Mouse (Mus musculus) liver, postnatal 0 days (tissue): ENCODE measurements around the gene Serpina1f. TPM values are rescaled to one million over a fixed set of nuclear protein-coding genes. Genes with fewer than 3 reads are reported as not detected.

ENCODE experiments used
- ATAC-seq: fragments of 200-750 bp; cut with Nextera tagmentation; 2 replicates; pipeline ENCODE4 v1.8.0; 2017; ENCODE audit warnings: mild to moderate bottlenecking, moderate library complexity
- DNase-seq: peaks from one replicate; pipeline ENCODE4 v3.0.0-alpha.2; 2016
- H3K27ac ChIP-seq: fragments of 300-500 bp; sonication (generic); 2 replicates; pipeline ENCODE4 v1.5.1; 2014; ENCODE audit warnings: antibody characterized with exemption, moderate library complexity, mild to moderate bottlenecking, low read depth
- H3K27me3 ChIP-seq: fragments of 300-500 bp; sonication (generic); 2 replicates; pipeline ENCODE4 v1.6.1; 2014; ENCODE audit warnings: low read length, control low read depth, mixed read lengths; ENCODE audit not compliant: insufficient read depth
- H3K36me3 ChIP-seq: fragments of 300-500 bp; sonication (generic); replicated peaks from 2 replicates; pipeline ENCODE4 v1.6.1; 2014; ENCODE audit warnings: mild to moderate bottlenecking, control low read depth, low read length, moderate library complexity, mixed read lengths; ENCODE audit not compliant: insufficient read depth
- H3K4me1 ChIP-seq: fragments of 300-500 bp; sonication (generic); 2 replicates; pipeline ENCODE4 v1.6.1; 2014; ENCODE audit warnings: antibody characterized with exemption, mild to moderate bottlenecking, control low read depth; ENCODE audit not compliant: insufficient read depth
- H3K4me2 ChIP-seq: fragments of 300-500 bp; sonication (generic); 2 replicates; pipeline ENCODE4 v1.6.1; 2014; ENCODE audit warnings: low read depth, mild to moderate bottlenecking, low read length, moderate library complexity, mixed read lengths
- H3K4me3 ChIP-seq: fragments of 300-500 bp; sonication (generic); 2 replicates; pipeline ENCODE4 v1.5.1; 2014; ENCODE audit warnings: low read depth, low read length
- H3K9ac ChIP-seq: fragments of 300-500 bp; sonication (generic); replicated peaks from 2 replicates; pipeline ENCODE4 v1.6.1; 2014; ENCODE audit warnings: mild to moderate bottlenecking, moderate library complexity
- H3K9me3 ChIP-seq: fragments of 300-500 bp; sonication (generic); 2 replicates; pipeline ENCODE4 v1.6.1; 2016; ENCODE audit warnings: mild to moderate bottlenecking, control low read depth, low read length, mixed read lengths
- CTCF ChIP-seq: sonication (generic); IDR thresholded peaks from 2 replicates; pipeline ENCODE4 v1.5.1; 2016; ENCODE audit warnings: antibody characterized with exemption, low read depth
- EP300 ChIP-seq: IDR thresholded peaks from 2 replicates; pipeline ENCODE4 v1.6.1; 2016; ENCODE audit warnings: antibody characterized with exemption, low read depth, mild to moderate bottlenecking
- WGBS: fragments of 180-500 bp; shearing (Covaris S2); extraction: QIAGEN DNeasy Blood & Tissue Kit; methylation state at CpG from one replicate; pipeline ENCODE4 v1.1.7; 2014; ENCODE audit not compliant: insufficient replicate concordance; 5-methylcytosine and 5-hydroxymethylcytosine counted together
- polyA plus RNA-seq: library from polyadenylated mRNA; unstranded; fragments of >200 nt; fragmentation: Nextera tagmentation; extraction: Ambion mirVana; gene quantifications from 2 replicates; pipeline ENCODE4 v1.2.1, GENCODE M21; 2015

The Serpina1f gene
- polyA plus RNA-seq, 1 experiment from 2014 or later: not detected

GRCm38 (mm10) chr12:103657991-103658390 is 37.3 kb downstream of the Serpina1f start:
- DNase-seq (no peak), ATAC-seq (no peak)
- Histone ChIP-seq H3K36me3 (no peaks in the 10 kb centered on the region), H3K9me3 (no peaks in the 10 kb centered on the region), H3K9ac (no peak overlapping the region), H3K4me1 (peaks cover 8% of the 10 kb centered on the region; the same call in 1 of the 2 replicates), H3K27ac (no peak overlapping the region), H3K27me3 (no peaks in the 10 kb centered on the region), H3K4me2 (no peak overlapping the region), H3K4me3 (no peak overlapping the region)
- TF ChIP-seq CTCF (no peak), EP300 (no peak)
- WGBS: 69% methylated on average over 10 of the region's 10 CpGs

- Histone ChIP-seq H3K4me2 (no peak within 1 kb of the TSS), H3K4me3 (no peak within 1 kb of the TSS), H3K9ac (no peak within 1 kb of the TSS), H3K36me3 (no peaks in the 10 kb centered on the region), H3K9me3 (no peaks in the 10 kb centered on the region), H3K4me1 (peaks cover 8% of the 10 kb centered on the region; the same call in 1 of the 2 replicates), H3K27ac (no peak within 1 kb of the TSS), H3K27me3 (no peaks in the 10 kb centered on the region)
- no peak for ATAC-seq
- TF ChIP-seq CTCF (no peak), EP300 (no peak)
- no peak for DNase-seq
- WGBS: 51% methylated on average over 9 of the region's 9 CpGs
Measured at GRCm38 (mm10) chr12:103656848-103657626, 38.3 kb downstream of the Serpina1f start, which contains the start of gene Serpina6. Serpina6 (minus strand) TSS chr12:103657212.

DNA sequence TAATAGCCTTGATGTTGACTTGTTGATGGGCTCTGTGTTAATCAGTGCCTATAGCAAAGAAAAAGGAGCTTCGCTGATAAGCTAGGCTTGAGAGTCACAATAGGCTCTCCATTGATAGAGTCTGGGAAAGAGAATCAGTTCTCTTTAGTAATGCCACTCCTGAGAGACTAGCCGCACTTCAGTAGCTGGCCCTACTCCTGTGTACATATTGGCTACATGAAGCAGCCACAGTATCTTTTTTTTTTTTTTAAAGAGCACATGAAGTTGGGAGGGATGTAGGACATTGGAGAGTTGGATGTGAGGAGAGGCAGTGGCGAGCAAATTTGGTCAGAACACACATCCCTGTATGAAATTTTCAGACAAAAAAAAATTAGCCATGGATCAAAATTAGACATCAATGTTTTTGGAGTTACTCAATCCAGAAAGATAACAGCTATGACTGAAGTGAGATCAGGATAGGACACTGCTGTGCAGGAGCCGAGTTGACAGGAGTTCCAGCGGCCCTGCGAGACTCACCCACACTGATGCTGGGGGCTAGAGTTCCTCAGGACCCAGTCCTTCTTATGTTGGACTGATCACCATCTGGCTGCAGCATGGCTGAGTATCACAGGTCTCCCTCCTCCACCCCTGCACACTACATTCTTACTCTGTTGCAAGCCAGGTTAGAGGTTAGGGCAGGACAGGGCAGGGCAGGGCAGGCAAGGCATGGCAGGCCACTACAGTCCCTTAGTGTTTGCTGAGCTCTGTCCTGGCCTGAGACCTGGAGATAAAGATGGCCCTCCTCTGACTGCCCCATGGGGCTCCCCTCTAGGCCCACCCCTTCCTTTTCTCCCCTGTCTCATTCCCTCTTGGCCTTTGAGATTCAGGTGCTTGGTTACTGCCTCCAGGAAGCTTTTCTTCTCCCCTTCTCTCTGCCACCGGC is 39.9 kb downstream of the Serpina1f start:
- no peak overlapping the region for H3K4me3 ChIP-seq
- WGBS: 61% methylated on average over 7 of the region's 7 CpGs
- no peak overlapping the region for H3K27ac ChIP-seq
- H3K4me1 ChIP-seq: peaks cover 8% of the 10 kb centered on the region; the same call in 1 of the 2 replicates
- no peak overlapping the region for H3K4me2 ChIP-seq
- H3K36me3 ChIP-seq: no peaks in the 10 kb centered on the region
- TF ChIP-seq EP300 (no peak), CTCF (no peak)
- no peak overlapping the region for H3K9ac ChIP-seq
- ATAC-seq (peak; percentile 69), DNase-seq (no peak)
- 0 out of 2 replicates have a peak, but pooled peaks cover 2% of the 10 kb centered on the region for H3K9me3 ChIP-seq
- no peaks in the 10 kb centered on the region for H3K27me3 ChIP-seq

DNA sequence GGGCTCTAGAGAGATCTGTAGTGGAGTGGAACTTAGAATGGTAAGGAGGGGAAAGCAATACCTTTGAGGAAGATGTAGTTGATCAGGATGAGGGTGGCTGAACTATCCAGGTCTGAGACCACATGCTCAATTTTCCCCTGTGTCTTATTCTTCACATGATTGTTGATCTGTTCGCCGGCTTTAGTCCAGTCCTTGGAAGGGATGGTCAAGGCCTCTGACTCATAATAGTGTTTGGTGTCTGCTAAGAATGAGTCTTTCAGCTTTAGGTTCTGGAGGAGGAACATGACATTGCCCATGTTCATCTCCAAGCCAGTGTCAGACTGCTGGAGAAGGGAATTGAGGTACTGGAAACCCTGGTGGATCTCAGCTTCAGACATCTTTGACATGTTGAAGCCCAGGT is 41.5 kb downstream of the Serpina1f start:
- TF ChIP-seq EP300 (no peak), CTCF (no peak)
- Histone ChIP-seq H3K27ac (no peak overlapping the region), H3K9me3 (0 out of 2 replicates have a peak, but pooled peaks cover 4% of the 10 kb centered on the region), H3K27me3 (no peaks in the 10 kb centered on the region), H3K36me3 (no peaks in the 10 kb centered on the region), H3K4me3 (no peak overlapping the region), H3K4me2 (no peak overlapping the region), H3K9ac (no peak overlapping the region), H3K4me1 (peaks cover 6% of the 10 kb centered on the region; the same call in 1 of the 2 replicates)
- ATAC-seq: no peak
- 71% methylated on average over 2 of the region's 2 CpGs for WGBS
- DNase-seq: no peak

DNA sequence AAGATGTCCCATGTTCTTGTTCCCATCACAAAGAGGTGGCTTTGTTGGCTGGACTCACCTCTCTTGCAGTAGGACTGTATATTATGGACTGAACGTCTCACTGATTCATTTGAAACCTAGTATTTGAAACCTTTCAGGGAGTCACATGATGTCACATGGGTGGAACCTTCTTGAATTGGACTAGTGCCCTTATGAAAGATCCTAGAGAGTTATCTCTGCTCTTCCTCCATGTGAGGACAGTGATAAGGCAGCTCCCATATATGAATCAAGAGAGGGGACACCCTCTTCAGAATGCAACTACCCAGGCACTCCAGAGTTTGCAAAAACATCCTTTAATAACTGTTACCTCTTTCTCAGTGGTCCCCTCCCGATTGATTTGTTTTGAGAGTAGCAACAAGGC is 49.0 kb downstream of the Serpina1f start:
- TF ChIP-seq CTCF (no peak), EP300 (no peak)
- Histone ChIP-seq H3K27ac (no peak overlapping the region), H3K9me3 (0 out of 2 replicates have a peak, but pooled peaks cover 4% of the 10 kb centered on the region), H3K27me3 (no peaks in the 10 kb centered on the region), H3K4me3 (no peak overlapping the region), H3K9ac (no peak overlapping the region), H3K36me3 (no peaks in the 10 kb centered on the region), H3K4me1 (no peaks in the 10 kb centered on the region), H3K4me2 (no peak overlapping the region)
- 42% methylated on average over 2 of the region's 2 CpGs for WGBS
- DNase-seq (no peak), ATAC-seq (no peak)

DNA sequence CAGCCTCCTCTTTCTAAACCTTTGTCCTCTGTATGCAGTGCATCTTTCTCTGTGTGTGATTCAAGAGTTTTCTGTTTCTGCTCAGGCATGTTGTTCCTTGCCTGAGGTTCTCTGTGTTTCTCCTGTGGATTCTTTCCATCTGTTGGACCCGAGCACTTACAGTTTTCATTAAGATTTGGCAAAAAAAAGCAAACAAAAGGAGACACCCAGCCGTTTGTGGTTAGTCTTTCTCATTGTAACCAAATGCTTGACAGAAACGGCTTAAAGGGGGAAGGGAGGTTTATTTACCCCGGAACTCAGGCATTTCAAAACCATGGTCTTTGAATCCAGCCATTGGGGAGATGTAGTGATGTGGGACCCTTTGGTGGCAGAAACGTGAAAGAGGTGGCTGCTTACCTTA is 50.7 kb downstream of the Serpina1f start:
- H3K27me3 ChIP-seq: no peaks in the 10 kb centered on the region
- H3K9me3 ChIP-seq: no peaks in the 10 kb centered on the region
- no peak for ATAC-seq
- no peak overlapping the region for H3K4me3 ChIP-seq
- WGBS: 30% methylated on average over 5 of the region's 5 CpGs
- H3K4me2 ChIP-seq: no peak overlapping the region
- H3K4me1 ChIP-seq: no peaks in the 10 kb centered on the region
- no peak for DNase-seq
- no peaks in the 10 kb centered on the region for H3K36me3 ChIP-seq
- H3K9ac ChIP-seq: no peak overlapping the region
- no peak for TF ChIP-seq EP300
- no peak for TF ChIP-seq CTCF
- H3K27ac ChIP-seq: no peak overlapping the region
